Mouse (Mus musculus) stomach, embryonic 16.5 days (tissue): ENCODE measurements around the gene 6030452D12Rik. TPM values are rescaled to one million over a fixed set of nuclear protein-coding genes. Genes with fewer than 3 reads are reported as not detected.
A peak's percentile ranks its signal among the peaks of the same experiment; 100 is the strongest.

ENCODE experiments used
- ATAC-seq: fragments of 200-750 bp; cut with Nextera tagmentation; 2 replicates; pipeline ENCODE4 v1.8.0; 2017; ENCODE audit warnings: moderate number of reproducible peaks, moderate TSS enrichment; ENCODE audit not compliant: insufficient read depth, low FRiP score
- H3K27ac ChIP-seq: fragments of 300-500 bp; sonication (generic); 2 replicates; pipeline ENCODE4 v1.5.1; 2014; ENCODE audit warnings: low read length
- H3K27me3 ChIP-seq: fragments of 300-500 bp; sonication (generic); 2 replicates; pipeline ENCODE4 v1.6.1; 2014; ENCODE audit warnings: low read length, control low read depth, mixed read lengths; ENCODE audit not compliant: control insufficient read depth, insufficient read depth
- H3K36me3 ChIP-seq: fragments of 300-500 bp; sonication (generic); 2 replicates; pipeline ENCODE4 v1.6.1; 2014; ENCODE audit warnings: low read length; ENCODE audit not compliant: control insufficient read depth, insufficient read depth
- H3K4me1 ChIP-seq: fragments of 300-500 bp; sonication (generic); 2 replicates; pipeline ENCODE4 v1.6.1; 2014; ENCODE audit warnings: low read length, control low read depth, mixed read lengths; ENCODE audit not compliant: control insufficient read depth, insufficient read depth
- H3K4me2 ChIP-seq: fragments of 300-500 bp; sonication (generic); 2 replicates; pipeline ENCODE4 v1.6.1; 2014; ENCODE audit warnings: low read depth, low read length, mixed read lengths
- H3K4me3 ChIP-seq: fragments of 300-500 bp; sonication (generic); replicated peaks from 2 replicates; pipeline ENCODE4 v1.5.1; 2014; ENCODE audit warnings: mild to moderate bottlenecking, low read length
- H3K9ac ChIP-seq: fragments of 300-500 bp; sonication (generic); 2 replicates; pipeline ENCODE4 v1.6.1; 2014; ENCODE audit warnings: low read length
- H3K9me3 ChIP-seq: fragments of 300-500 bp; sonication (generic); replicated peaks from 2 replicates; pipeline ENCODE4 v1.6.1; 2016; ENCODE audit warnings: low read length, control low read depth; ENCODE audit not compliant: control insufficient read depth
- WGBS: fragments of 180-500 bp; shearing (Covaris S2); extraction: QIAGEN DNeasy Blood & Tissue Kit; methylation state at CpG from one replicate; pipeline ENCODE4 v1.1.7; 2014; 5-methylcytosine and 5-hydroxymethylcytosine counted together
- polyA plus RNA-seq: library from polyadenylated mRNA; unstranded; fragments of >200 nt; fragmentation: Nextera tagmentation; extraction: Ambion mirVana; gene quantifications from 2 replicates; pipeline ENCODE4 v1.2.1, GENCODE M21; 2015

Gene 6030452D12Rik
- polyA plus RNA-seq, 1 experiment from 2014 or later = not detected

DNA sequence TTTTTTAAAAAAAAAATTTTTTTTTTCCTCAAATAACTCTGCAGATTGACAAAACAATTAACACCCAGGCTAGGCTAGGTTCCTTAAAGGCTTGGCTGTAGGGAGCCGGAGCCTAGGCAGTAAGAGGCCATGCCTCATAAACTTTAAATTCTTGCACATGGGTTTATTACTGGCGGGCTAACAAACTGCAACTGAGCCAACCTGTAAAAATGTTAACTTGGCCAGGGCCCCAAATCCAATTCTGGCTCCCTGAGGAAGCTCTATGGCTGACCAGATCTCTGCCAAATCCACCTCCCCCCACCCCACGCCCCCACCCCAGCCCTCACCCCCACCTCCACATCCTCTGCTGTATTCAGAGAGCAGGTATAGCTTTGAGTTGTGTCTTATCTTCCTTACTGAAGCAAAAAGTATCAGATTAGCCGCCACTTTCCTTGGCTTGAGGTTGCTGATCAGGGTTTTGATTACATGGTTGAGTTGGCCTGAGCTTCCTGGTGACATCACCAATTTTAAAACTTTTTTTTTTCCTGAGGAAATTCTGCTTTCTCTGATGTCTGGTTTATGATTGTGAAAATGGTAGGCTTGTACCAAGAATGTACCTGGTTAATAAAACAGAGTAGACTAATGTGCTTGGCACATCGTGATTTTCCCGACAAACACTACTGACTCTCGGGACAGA is 12.3 kb downstream of the 6030452D12Rik start:
- 46% methylated on average over 7 of the region's 7 CpGs for WGBS
- peak overlapping the region; percentile 77; the same call in 1 of the 2 replicates for H3K9ac ChIP-seq
- H3K9me3 ChIP-seq = no peaks in the 10 kb centered on the region
- H3K4me2 ChIP-seq = peak overlapping the region; percentile 83
- ATAC-seq = no peak
- H3K4me1 ChIP-seq = peaks cover 22% of the 10 kb centered on the region
- H3K27me3 ChIP-seq = no peaks in the 10 kb centered on the region
- H3K36me3 ChIP-seq = no peaks in the 10 kb centered on the region
- H3K27ac ChIP-seq = peak overlapping the region; percentile 81
- H3K4me3 ChIP-seq = peak overlapping the region; percentile 58

DNA sequence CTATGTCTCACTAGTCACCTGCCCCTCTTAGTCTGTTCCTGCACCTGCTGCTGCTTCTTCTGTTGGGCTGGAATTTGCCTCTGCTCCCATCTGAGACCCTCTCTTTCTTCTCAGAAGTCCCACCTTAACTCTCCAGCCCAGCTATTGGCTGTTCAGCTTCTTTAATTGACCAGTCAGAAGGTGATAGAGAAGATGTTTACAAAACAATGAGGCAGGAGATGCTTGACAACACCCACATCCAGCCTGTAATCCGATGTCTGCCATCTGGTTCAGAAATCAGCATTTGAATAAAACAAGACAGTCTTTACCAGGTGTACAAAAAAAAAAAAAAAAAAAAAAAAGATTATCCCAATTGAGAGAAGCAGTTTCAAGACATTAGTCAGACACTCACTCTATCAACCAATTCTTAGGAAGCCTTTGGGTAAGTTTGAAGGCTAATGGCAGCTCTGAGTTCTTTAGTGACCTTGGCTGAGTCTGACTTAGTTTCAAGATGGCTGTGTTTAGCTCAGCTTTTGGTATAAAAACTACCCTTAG is 15.7 kb downstream of the 6030452D12Rik start:
- ATAC-seq = no peak
- peaks cover 30% of the 10 kb centered on the region for H3K4me1 ChIP-seq
- WGBS = 53% methylated on average over 1 of the region's 1 CpGs
- H3K27me3 ChIP-seq = no peaks in the 10 kb centered on the region
- H3K4me3 ChIP-seq = no peak overlapping the region
- H3K4me2 ChIP-seq = no peak overlapping the region
- H3K9ac ChIP-seq = no peak overlapping the region
- no peaks in the 10 kb centered on the region for H3K9me3 ChIP-seq
- no peaks in the 10 kb centered on the region for H3K36me3 ChIP-seq
- no peak overlapping the region; the same call in 1 of the 2 replicates for H3K27ac ChIP-seq

DNA sequence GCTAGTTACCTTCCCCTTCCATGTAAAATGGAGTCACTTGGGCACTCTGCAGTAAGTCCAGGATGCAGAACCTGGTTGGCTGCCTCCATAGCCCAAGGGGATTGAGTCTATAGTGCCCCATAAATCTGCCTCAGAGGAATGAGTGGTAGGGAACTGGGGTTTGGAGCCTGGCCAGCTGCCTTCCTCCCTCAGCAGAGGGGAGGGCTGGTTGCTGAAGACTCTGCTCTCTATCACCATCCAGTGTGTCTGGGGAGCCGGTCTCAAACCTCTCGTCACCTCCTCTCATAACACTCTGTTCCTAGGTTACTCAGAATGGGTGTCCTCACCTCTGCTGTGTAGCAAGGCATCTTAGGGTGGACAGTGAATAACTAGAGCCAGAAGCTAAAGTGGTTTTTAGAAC is 16.3 kb downstream of the 6030452D12Rik start:
- no peak overlapping the region for H3K4me2 ChIP-seq
- H3K9ac ChIP-seq = no peak overlapping the region
- 49% methylated on average over 2 of the region's 2 CpGs for WGBS
- H3K27ac ChIP-seq = no peak overlapping the region; the same call in 1 of the 2 replicates
- H3K27me3 ChIP-seq = no peaks in the 10 kb centered on the region
- peaks cover 26% of the 10 kb centered on the region for H3K4me1 ChIP-seq
- 0 out of 2 replicates have a peak, but pooled peaks have one; percentile 8 for ATAC-seq
- H3K9me3 ChIP-seq = no peaks in the 10 kb centered on the region
- H3K4me3 ChIP-seq = no peak overlapping the region
- no peaks in the 10 kb centered on the region for H3K36me3 ChIP-seq

DNA sequence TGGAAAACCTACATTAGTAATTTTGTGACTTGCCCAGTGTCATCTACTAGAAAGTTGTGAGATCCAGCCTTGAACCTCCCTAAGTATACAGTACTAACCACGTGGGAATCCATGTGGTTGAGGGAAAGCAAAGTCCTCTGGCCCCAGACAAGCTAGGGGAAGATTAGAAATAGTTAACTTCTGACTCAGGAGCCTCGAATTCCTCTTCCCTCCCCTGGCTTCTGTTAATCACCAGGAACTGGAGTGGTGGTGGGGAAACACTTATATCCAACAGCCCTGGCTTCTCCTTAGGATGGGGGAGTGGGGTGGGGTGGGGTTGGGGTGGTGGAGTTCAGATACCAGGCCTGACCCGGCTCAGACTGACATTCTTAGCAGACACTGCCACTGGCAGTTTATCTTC is 18.4 kb downstream of the 6030452D12Rik start:
- no peak overlapping the region for H3K9ac ChIP-seq
- H3K9me3 ChIP-seq = no peaks in the 10 kb centered on the region
- H3K4me3 ChIP-seq = no peak overlapping the region
- H3K4me1 ChIP-seq = peaks cover 27% of the 10 kb centered on the region
- H3K4me2 ChIP-seq = no peak overlapping the region
- ATAC-seq = peak; percentile 11; the same call in 1 of the 2 replicates
- 10% methylated on average over 3 of the region's 3 CpGs for WGBS
- H3K27me3 ChIP-seq = no peaks in the 10 kb centered on the region
- H3K27ac ChIP-seq = no peak overlapping the region
- no peaks in the 10 kb centered on the region for H3K36me3 ChIP-seq

DNA sequence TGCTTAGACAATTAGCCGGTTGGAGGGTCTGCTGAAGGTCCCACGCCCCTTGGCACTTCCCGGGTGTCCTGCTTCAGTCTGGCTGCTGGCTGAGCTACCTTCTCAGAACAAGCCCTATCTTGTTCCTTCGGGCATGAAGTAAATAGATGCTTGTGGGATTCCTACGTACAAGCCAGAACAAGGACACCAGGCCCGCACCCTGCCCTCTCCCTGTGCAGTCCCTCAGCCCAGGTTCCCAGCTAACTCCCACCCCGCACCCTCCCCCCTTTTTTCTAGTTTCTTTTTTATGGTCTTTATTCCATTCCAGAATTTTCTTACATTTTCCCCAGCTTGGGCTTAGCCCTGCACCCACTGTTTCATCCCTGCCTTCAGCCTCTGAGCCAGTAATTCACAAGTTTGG is 20.3 kb downstream of the 6030452D12Rik start:
- H3K27ac ChIP-seq = peak overlapping the region; percentile 84
- no peaks in the 10 kb centered on the region for H3K36me3 ChIP-seq
- H3K4me3 ChIP-seq = no peak overlapping the region
- WGBS = 54% methylated on average over 7 of the region's 7 CpGs
- ATAC-seq = no peak
- no peak overlapping the region for H3K4me2 ChIP-seq
- H3K9ac ChIP-seq = peak overlapping the region; percentile 20; the same call in 1 of the 2 replicates
- no peaks in the 10 kb centered on the region for H3K9me3 ChIP-seq
- no peaks in the 10 kb centered on the region for H3K27me3 ChIP-seq
- H3K4me1 ChIP-seq = peaks cover 27% of the 10 kb centered on the region

DNA sequence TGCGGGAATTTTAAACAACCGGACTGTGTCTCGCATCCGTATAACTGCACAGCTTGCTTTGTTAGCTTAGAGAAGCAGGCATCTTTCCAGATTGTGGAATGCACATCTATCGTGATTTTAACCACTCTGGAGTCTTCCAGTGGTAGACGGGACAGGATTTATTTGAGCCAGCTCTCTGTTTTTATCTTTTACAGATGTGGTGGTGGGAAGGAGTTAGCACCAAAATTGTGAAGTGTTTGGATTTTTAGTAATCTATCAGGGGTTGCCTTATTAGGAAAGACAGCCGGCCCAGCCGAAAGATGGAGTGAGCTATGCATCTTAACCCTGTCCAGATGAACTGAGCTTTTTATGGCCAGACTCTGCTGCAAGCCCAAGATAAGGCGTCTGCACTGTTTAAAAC is 21.5 kb downstream of the 6030452D12Rik start:
- Histone ChIP-seq H3K9me3 (no peaks in the 10 kb centered on the region), H3K4me3 (no peak overlapping the region), H3K4me2 (peak overlapping the region; percentile 13), H3K36me3 (no peaks in the 10 kb centered on the region), H3K27ac (peak overlapping the region; percentile 84), H3K9ac (no peak overlapping the region), H3K27me3 (no peaks in the 10 kb centered on the region), H3K4me1 (peaks cover 21% of the 10 kb centered on the region)
- WGBS = 28% methylated on average over 9 of the region's 9 CpGs
- peak; percentile 80 for ATAC-seq

DNA sequence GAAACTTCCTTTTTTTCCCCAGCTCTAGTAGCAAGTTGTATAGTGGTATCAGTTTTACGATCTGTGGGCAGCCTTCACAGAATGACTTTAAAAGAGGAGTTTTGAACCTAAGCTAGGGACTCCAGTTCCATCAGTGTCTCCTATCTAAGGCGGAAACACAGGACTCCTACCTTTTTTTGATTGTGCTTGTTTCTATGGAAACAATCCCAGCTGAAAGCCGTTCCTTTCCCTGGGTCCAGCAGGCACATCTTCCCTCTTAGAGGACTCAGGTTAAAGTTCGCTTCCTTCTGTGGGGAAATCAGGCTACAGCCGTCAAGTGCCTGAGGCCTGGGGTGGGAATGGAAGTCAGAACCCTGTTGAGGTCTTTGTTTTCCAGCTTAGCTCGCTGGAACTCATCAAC is 26.4 kb downstream of the 6030452D12Rik start:
- WGBS = 59% methylated on average over 6 of the region's 6 CpGs
- no peak for ATAC-seq
- H3K4me2 ChIP-seq = no peak overlapping the region
- no peaks in the 10 kb centered on the region for H3K27me3 ChIP-seq
- no peak overlapping the region for H3K27ac ChIP-seq
- no peaks in the 10 kb centered on the region for H3K36me3 ChIP-seq
- H3K4me1 ChIP-seq = peaks cover 5% of the 10 kb centered on the region
- peaks cover 3% of the 10 kb centered on the region for H3K9me3 ChIP-seq
- H3K9ac ChIP-seq = no peak overlapping the region
- H3K4me3 ChIP-seq = no peak overlapping the region

DNA sequence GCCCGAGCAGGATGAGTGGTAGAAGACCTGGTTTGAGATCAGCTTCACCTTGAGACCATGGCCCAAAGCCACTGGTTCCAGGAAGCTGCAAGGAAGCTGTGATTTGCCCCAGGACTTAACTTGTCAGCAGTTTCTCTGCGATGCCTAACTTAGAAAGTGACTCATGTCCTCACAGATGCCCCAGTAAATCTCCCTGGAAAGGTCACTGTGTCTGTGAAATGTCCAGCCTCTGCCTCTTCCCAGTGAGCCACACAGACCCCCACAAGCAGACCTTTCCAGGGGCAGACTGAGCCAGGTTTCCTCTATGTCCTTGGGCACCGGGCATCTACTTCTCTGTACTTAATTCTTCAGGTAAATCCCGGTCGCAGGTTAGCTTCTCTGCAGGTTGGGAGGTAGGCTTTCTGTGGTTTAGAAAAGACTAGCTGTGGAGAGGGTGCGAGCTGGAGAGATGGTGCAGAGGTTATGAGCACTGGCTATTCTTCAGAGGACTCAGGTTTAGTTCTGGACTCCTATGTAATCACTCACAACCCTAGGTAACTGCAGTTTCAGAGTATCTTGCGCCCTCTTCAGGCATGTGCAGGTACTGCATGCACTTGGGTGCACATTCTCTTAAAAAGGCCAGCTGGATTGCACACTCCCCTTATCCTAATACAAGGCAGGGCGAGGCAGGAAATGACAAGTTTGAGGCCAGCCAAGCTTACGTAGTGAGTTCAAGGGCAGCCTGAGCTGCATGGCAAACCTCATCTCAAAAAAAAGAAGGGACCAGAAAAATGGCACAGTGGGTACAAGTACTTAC is 27.1 kb downstream of the 6030452D12Rik start:
- H3K36me3 ChIP-seq = no peaks in the 10 kb centered on the region
- 80% methylated on average over 9 of the region's 9 CpGs for WGBS
- no peak overlapping the region for H3K4me3 ChIP-seq
- H3K4me1 ChIP-seq = no peaks in the 10 kb centered on the region; the same call in 1 of the 2 replicates
- no peak overlapping the region for H3K27ac ChIP-seq
- no peak overlapping the region for H3K9ac ChIP-seq
- no peaks in the 10 kb centered on the region for H3K27me3 ChIP-seq
- no peak overlapping the region for H3K4me2 ChIP-seq
- ATAC-seq = no peak
- peaks cover 3% of the 10 kb centered on the region for H3K9me3 ChIP-seq
